Mouse (Mus musculus) macrophage (primary cell): Measurements from ENCODE around the gene Nlrp10. TPM values are rescaled to one million over a fixed set of nuclear protein-coding genes. Genes with fewer than 3 reads are reported as not detected.
A peak's percentile ranks its signal among the peaks of the same experiment; 100 is the strongest.

Experiments used
- H3K27ac ChIP-seq: fragments of 350-480 bp; formaldehyde crosslinking; 2 replicates; pipeline ENCODE4 v1.9.0; 2021
- H3K36me3 ChIP-seq: fragments of 350-480 bp; formaldehyde crosslinking; 2 replicates; pipeline ENCODE4 v1.9.0; 2021; ENCODE audit errors: inconsistent target
- H3K4me3 ChIP-seq: fragments of 350-480 bp; formaldehyde crosslinking; 2 replicates; pipeline ENCODE4 v1.9.0; 2021; ENCODE audit errors: inconsistent target
- H3K79me2 ChIP-seq: fragments of 350-480 bp; formaldehyde crosslinking; 2 replicates; pipeline ENCODE4 v1.9.0; 2021; ENCODE audit errors: inconsistent target
- WGBS: methylation state at CpG from one replicate; pipeline ENCODE4 v1.1.7; 2026; ENCODE audit warnings: inconsistent platforms; ENCODE audit not compliant: missing documents; 5-methylcytosine and 5-hydroxymethylcytosine counted together
- polyA plus RNA-seq: library from polyadenylated mRNA; stranded (reverse); fragments of 250-400 nt; gene quantifications from 3 replicates; pipeline ENCODE4 v1.2.4, GENCODE M21; 2018; ENCODE audit warnings: inconsistent platforms

Nlrp10 gene
- polyA plus RNA-seq, 1 experiment from 2014 or later, result 1.4 TPM

GRCm38 (mm10) chr7:108935411-108935810 is 5.4 kb upstream of the Nlrp10 start:
- WGBS, result 76% methylated on average over 7 of the region's 7 CpGs
- Histone ChIP-seq H3K4me3 (peak overlapping the region; percentile 87), H3K79me2 (peaks cover 31% of the 10 kb centered on the region), H3K27ac (no peak overlapping the region), H3K36me3 (peaks cover 33% of the 10 kb centered on the region)

DNA sequence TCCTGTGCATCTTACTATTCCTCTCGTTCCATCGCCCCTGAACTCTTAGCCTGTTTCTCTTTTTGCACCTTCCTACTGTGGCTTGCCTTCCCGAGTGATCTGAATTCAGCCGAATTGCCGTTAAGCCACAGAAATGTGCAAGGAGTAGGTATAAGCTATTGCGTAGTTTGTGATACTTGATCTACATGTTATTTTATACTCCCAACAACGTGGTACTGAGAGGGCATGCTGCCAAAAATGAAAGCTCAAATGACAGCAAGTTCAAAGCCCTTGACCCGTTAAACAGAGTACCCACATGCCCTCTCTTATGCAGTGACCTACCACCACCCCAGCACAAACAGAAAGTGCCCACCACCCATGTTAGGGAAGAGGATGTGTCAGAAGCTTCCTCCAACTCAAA is 4.9 kb upstream of the Nlrp10 start:
- 0% methylated on average over 8 of the region's 8 CpGs for WGBS
- H3K36me3 ChIP-seq, result peaks cover 27% of the 10 kb centered on the region
- H3K79me2 ChIP-seq, result peaks cover 31% of the 10 kb centered on the region
- 0 out of 2 replicates have a peak overlapping the region, but pooled peaks have one; percentile 15 for H3K27ac ChIP-seq
- peak overlapping the region; percentile 87 for H3K4me3 ChIP-seq

DNA sequence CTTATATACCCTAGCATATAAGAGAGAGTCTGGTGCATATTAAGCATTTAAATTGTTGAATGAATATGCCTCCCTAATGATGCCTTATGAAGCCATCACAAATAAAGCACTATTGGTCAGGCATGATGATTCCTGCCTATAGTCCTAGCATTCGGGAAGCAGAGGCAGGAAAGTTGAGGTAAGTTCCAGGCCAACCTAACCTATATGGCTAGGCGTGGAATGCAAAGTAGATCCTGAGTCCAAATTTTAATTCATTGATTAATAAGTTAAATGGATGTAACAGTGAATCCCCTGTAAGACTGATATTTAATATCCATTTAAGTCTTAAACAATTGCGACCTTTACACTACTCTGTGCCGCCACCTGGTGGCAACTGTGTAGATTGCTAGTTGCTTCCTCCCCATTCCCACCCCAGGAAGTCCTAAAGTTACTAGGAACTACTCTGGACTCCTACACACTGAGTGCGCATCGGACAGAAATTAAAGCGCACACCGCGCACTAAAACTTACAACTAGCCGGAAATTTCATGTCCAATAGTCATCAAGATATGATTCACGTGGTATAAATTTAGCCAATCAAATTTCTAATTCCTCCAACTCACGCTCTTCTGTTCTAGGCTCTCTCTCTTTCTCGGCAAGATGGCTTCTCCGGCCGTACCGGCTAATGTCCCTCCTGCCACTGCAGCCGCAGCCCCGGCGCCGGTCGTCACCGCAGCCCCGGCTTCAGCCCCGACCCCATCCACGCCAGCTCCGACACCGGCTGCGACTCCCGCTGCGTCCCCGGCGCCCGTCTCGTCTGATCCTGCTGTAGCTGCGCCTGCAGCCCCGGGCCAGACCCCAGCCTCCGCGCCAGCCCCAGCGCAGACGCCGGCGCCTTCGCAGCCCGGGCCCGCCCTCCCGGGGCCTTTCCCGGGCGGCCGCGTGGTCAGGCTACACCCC is 4.1 kb upstream of the Nlrp10 start, which contains the start of gene Eif3f:
Gene Eif3f, plus strand, starts transcription at position 624 of the 938 bp plus-strand sequence.
- H3K4me3 ChIP-seq, result peak within 1 kb of the TSS; percentile 87
- WGBS, result 2% methylated on average over 49 of the region's 50 CpGs
- peaks cover 19% of the 10 kb centered on the region for H3K36me3 ChIP-seq
- peaks cover 31% of the 10 kb centered on the region for H3K79me2 ChIP-seq
- 0 out of 2 replicates have a peak within 1 kb of the TSS, but pooled peaks have one; percentile 15 for H3K27ac ChIP-seq

DNA sequence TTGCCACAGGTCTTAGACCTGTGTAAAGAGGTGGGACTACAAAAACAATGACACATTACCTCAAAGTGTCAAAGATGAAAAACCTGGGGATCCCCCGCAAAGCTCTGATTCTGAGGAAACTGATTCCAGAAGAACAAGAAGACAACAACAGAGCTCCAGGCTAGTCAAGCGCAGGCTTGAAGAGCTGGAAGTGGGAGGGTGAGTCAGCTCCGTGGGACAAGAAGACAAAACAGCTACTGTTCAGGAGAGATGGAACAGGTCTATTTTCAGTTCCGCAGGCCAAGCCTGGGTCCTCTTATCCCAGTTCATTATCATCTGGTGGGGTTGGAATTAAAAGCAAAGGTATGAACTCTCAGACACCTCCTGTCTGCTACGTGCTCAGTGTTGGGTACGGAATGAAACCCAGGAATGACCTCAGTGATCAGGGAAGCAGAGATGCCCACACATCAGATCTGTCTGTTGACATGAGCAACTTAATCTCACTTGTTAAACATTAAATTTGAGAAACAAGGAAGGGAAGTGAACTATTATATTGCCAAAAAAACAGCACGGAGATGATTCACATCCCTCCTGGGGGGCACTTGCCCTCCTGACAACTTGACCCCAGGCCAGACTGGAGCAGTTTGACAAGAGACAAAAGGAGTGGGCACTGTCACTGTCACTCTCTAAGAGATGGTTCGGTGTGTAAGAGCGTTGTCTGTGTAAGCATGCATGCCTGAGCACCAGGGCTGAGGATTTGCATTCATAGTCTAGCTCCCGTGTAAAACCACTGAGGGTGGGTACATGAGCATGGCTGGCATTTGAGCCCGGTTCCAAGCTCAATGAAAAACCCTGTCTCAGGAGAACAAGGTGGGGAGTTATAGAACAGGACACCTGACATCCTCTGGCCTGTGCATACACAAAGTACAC is 1.4 kb downstream of the Nlrp10 start:
- WGBS, result 90% methylated on average over 11 of the region's 11 CpGs

GRCm38 (mm10) chr7:108927043-108927442 is 2.9 kb downstream of the Nlrp10 start:
- no peak overlapping the region for H3K27ac ChIP-seq
- WGBS, result 51% methylated on average over 3 of the region's 4 CpGs
- H3K36me3 ChIP-seq, result no peaks in the 10 kb centered on the region
- no peak overlapping the region for H3K4me3 ChIP-seq
- no peaks in the 10 kb centered on the region for H3K79me2 ChIP-seq

More for the DNA sequence above, 1.4 kb downstream of the Nlrp10 start:
- no peak overlapping the region for H3K27ac ChIP-seq
- H3K36me3 ChIP-seq, result no peaks in the 10 kb centered on the region
- no peak overlapping the region for H3K4me3 ChIP-seq
- H3K79me2 ChIP-seq, result no peaks in the 10 kb centered on the region

DNA sequence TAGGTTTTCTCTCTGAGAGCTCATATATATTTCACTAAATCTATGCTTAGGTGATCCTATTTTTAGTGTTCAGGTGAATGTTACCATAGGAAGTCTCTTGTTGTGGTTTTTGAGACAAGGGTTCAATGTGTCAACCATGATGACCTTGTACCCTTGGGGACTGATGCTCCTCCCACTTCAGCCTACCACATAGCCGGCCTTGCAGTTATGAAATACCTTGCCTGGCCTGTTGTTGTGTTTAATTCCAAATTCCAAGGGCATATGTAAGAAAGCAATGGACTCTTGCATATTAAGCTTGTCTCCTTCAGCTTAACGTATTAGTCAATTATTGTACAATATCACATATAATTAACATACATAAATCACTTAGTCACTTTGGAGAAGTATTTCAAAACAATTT is 26.0 kb downstream of the Nlrp10 start:
- 77% methylated on average over 2 of the region's 2 CpGs for WGBS
- Histone ChIP-seq H3K4me3 (no peak overlapping the region), H3K36me3 (no peaks in the 10 kb centered on the region), H3K79me2 (no peaks in the 10 kb centered on the region), H3K27ac (no peak overlapping the region)

DNA sequence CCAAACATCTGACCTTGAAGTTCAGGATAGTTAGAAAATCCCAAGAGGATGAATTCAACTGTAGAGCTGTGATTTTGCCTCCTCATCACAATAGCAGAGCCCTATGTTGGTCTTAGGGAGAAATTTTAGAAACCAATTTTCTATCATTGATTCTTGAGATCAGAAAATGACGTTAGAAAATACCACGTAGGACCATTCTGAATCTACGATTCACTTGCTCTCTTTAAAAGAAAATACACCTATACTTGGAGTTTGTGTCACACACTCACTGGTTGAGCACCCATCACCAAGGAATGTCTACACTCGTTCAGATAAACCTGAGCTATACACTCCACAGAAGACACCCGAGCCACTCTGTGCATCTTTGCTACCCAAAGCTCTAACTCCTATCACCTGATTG is 35.7 kb downstream of the Nlrp10 start, which contains the start of gene Olfr519:
Gene Olfr519, minus strand, starts transcription at position 101 of the 400 bp plus-strand sequence.
- H3K36me3 ChIP-seq, result no peaks in the 10 kb centered on the region
- no peak within 1 kb of the TSS for H3K4me3 ChIP-seq
- no peaks in the 10 kb centered on the region for H3K79me2 ChIP-seq
- WGBS, result 94% methylated on average over 5 of the region's 5 CpGs
- no peak within 1 kb of the TSS for H3K27ac ChIP-seq

GRCm38 (mm10) chr7:108884906-108885305 is 45.1 kb downstream of the Nlrp10 start, which contains the start of gene Olfr518:
Gene Olfr518 (minus strand): TSS chr7:108885006.
- H3K27ac ChIP-seq, result no peak within 1 kb of the TSS
- no peaks in the 10 kb centered on the region for H3K79me2 ChIP-seq
- H3K4me3 ChIP-seq, result no peak within 1 kb of the TSS
- WGBS, result 72% methylated on average over 4 of the region's 4 CpGs
- no peaks in the 10 kb centered on the region for H3K36me3 ChIP-seq

DNA sequence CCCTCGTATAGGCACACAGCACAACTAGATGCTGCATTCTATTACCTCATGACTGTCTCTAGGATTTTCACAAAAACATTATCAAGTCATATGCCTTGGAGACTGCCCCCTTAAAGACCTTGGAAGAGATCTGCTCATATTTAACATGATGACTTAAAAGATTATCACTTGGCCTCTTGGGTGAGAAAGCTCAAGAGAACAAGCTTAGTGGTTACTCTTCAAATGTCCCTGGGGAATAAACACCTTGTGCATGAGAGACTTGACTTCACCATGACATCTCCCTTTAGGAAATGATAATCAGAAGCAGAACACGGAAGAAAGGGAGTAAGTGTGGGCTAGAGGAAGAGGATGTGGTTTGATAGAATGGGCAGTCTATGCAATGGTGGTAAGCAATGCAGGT is 57.7 kb downstream of the Nlrp10 start, which contains the start of gene Olfr517:
Gene Olfr517, minus strand, starts transcription at position 101 of the 400 bp plus-strand sequence.
- WGBS, result 59% methylated on average over 2 of the region's 2 CpGs
- H3K36me3 ChIP-seq, result no peaks in the 10 kb centered on the region
- no peak within 1 kb of the TSS for H3K27ac ChIP-seq
- no peak within 1 kb of the TSS for H3K4me3 ChIP-seq
- no peaks in the 10 kb centered on the region for H3K79me2 ChIP-seq

Other genes starting within 250 kb of the Nlrp10 start
- not detected in 3 replicates for gene Olfr512, start 216.9 kb downstream of the Nlrp10 start, polyA plus RNA-seq
- gene Olfr513, start 179.2 kb downstream of the Nlrp10 start, polyA plus RNA-seq, result not detected in 3 replicates
- not detected in 3 replicates for gene Olfr514, start 104.2 kb downstream of the Nlrp10 start, polyA plus RNA-seq
- not detected in 3 replicates for gene Olfr516, start 79.6 kb downstream of the Nlrp10 start, polyA plus RNA-seq
- not detected in 3 replicates for gene Olfr517, start 57.8 kb downstream of the Nlrp10 start, polyA plus RNA-seq
- not detected in 3 replicates for gene Olfr518, start 45.2 kb downstream of the Nlrp10 start, polyA plus RNA-seq
- not detected in 3 replicates for gene Olfr519, start 35.8 kb downstream of the Nlrp10 start, polyA plus RNA-seq
- 60.5 to 140 TPM (median 94.6 TPM) in 3 replicates for gene Eif3f, start 4.2 kb upstream of the Nlrp10 start, polyA plus RNA-seq
- gene Tub, start 20.2 kb upstream of the Nlrp10 start, polyA plus RNA-seq, result not detected in 3 replicates
- 0.25 to 0.26 TPM (median 0.26 TPM) in 3 replicates for gene Ric3, start 153.2 kb upstream of the Nlrp10 start, polyA plus RNA-seq
- gene Lmo1, start 245.0 kb upstream of the Nlrp10 start, polyA plus RNA-seq, result not detected in 3 replicates